Mouse (Mus musculus) lung, embryonic 15.5 days (tissue): Measurements from ENCODE around the gene Snrpd3. TPM values are rescaled to one million over a fixed set of nuclear protein-coding genes. Genes with fewer than 3 reads are reported as not detected.
A peak's percentile ranks its signal among the peaks of the same experiment; 100 is the strongest.
"Not testable (repeated sequence)": the region's sequence is repeated elsewhere in the genome, so short reads cannot be mapped to it uniquely, and the experiment has no call there.

Experiments
- ATAC-seq: fragments of 200-750 bp; cut with Nextera tagmentation; 2 replicates; pipeline ENCODE4 v1.8.0; 2017; ENCODE audit warnings: moderate number of reproducible peaks, borderline replicate concordance; ENCODE audit not compliant: low FRiP score, low TSS enrichment; ENCODE audit errors: extremely low read depth
- H3K27ac ChIP-seq: fragments of 300-500 bp; sonication (generic); 2 replicates; pipeline ENCODE4 v1.5.1; 2015; ENCODE audit warnings: moderate library complexity, mild to moderate bottlenecking, inconsistent platforms
- H3K27me3 ChIP-seq: fragments of 300-500 bp; sonication (generic); 2 replicates; pipeline ENCODE4 v1.6.1; 2015; ENCODE audit warnings: inconsistent platforms
- H3K36me3 ChIP-seq: fragments of 300-500 bp; sonication (generic); 2 replicates; pipeline ENCODE4 v1.6.1; 2015; ENCODE audit warnings: inconsistent platforms
- H3K4me1 ChIP-seq: fragments of 300-500 bp; sonication (generic); 2 replicates; pipeline ENCODE4 v1.6.1; 2015; ENCODE audit warnings: inconsistent platforms
- H3K4me2 ChIP-seq: fragments of 300-500 bp; sonication (generic); 2 replicates; pipeline ENCODE4 v1.6.1; 2015; ENCODE audit warnings: inconsistent platforms, mild to moderate bottlenecking, moderate library complexity
- H3K4me3 ChIP-seq: fragments of 300-500 bp; sonication (generic); 2 replicates; pipeline ENCODE4 v1.5.1; 2015; ENCODE audit warnings: mild to moderate bottlenecking, inconsistent platforms
- H3K9ac ChIP-seq: fragments of 300-500 bp; sonication (generic); 2 replicates; pipeline ENCODE4 v1.6.1; 2015; ENCODE audit warnings: inconsistent platforms
- H3K9me3 ChIP-seq: fragments of 300-500 bp; sonication (generic); 2 replicates; pipeline ENCODE4 v1.6.1; 2016; ENCODE audit warnings: inconsistent platforms
- WGBS: fragments of 180-500 bp; shearing (Covaris S2); methylation state at CpG from one replicate; pipeline ENCODE4 v1.1.7; 2015; 5-methylcytosine and 5-hydroxymethylcytosine counted together
- polyA plus RNA-seq: library from polyadenylated mRNA; unstranded; fragments of >200 nt; fragmentation: Nextera tagmentation; extraction: Ambion mirVana; gene quantifications from 2 replicates; pipeline ENCODE4 v1.2.1, GENCODE M21; 2015

Gene Snrpd3
- polyA plus RNA-seq, 1 experiment from 2014 or later: 158 TPM

DNA sequence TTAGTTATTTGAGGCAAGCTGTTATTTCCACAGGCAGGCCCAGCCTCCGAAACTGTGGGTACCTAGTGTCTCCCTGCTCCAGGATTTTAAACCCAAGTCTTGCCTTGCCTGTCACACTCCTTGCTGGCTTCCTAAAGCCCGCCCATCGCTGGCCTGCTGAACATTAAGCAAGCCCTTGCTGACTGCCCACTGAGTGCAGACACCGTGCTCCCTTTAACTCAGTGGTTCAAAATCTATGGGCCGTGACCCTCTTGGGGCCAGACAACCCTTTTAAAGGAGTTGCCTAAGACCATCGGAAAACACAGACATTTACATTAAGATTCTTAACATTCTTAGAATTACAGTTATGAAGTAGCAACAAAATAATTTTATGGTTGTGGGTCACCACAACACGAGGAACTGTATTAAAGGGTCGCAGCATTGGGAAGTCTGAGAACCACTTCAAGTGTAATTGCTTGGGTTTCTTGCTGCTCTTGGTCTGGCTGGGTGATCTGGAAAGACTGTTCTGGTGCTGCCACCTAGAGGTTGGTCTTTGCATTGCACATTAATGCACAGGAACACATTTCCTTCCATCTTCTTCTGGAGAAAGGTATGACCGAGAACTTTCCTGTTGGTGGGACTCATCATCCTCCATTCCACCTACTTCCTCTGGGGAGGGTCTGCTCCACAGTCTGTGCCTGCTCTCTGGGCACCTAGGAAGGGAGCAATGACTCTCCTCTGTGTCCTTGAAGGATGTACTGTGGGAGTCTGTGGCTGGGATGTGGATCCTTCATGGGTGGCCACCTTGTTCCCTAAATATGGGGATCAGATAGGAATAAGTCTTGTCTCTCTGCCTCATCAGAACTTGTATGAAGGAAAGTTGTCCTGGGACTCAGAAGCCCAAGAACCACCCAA, 31.0 kb upstream of the Snrpd3 start:
- Histone ChIP-seq H3K4me3 (no peak overlapping the region), H3K27ac (no peak overlapping the region), H3K27me3 (no peaks in the 10 kb centered on the region), H3K9ac (no peak overlapping the region), H3K36me3 (no peaks in the 10 kb centered on the region), H3K9me3 (no peaks in the 10 kb centered on the region), H3K4me1 (peaks cover 4% of the 10 kb centered on the region; the same call in 1 of the 2 replicates), H3K4me2 (no peak overlapping the region)
- 0 out of 2 replicates have a peak, but pooled peaks have one; percentile 46 for ATAC-seq
- WGBS: 48% methylated on average over 9 of the region's 9 CpGs

- Histone ChIP-seq H3K36me3 (no peaks in the 10 kb centered on the region), H3K27me3 (no peaks in the 10 kb centered on the region), H3K4me3 (no peak overlapping the region), H3K9ac (no peak overlapping the region), H3K27ac (no peak overlapping the region), H3K4me1 (peaks cover 4% of the 10 kb centered on the region; the same call in 1 of the 2 replicates), H3K4me2 (no peak overlapping the region), H3K9me3 (no peaks in the 10 kb centered on the region)
- 59% methylated on average over 3 of the region's 3 CpGs for WGBS
- no peak for ATAC-seq
These were observed 30.2 kb upstream of the Snrpd3 start for GRCm38 (mm10) chr10:75487131-75487530.

GRCm38 (mm10) chr10:75489522-75489921, 27.8 kb upstream of the Snrpd3 start:
- no peak for ATAC-seq
- WGBS: 54% methylated on average over 2 of the region's 2 CpGs

DNA sequence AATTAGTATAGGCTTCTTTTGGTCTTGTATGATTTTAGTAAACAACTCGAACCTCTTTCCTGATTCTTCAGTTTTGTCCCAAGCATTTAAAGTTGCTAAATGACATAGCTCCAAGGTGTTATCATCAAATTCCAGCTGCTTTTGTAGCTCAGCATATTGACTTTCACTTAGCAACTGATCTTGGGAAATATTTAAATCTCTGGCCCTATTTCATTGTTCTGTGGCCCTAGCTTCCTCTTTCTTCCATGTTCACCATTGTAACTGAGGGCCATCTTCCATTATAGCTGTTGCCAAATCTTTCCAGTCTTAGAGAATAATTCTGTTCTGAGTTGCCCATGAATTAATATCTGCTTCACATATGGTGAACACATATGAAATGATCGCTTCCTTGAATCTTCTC, 26.6 kb upstream of the Snrpd3 start:
- Histone ChIP-seq H3K27me3 (no peaks in the 10 kb centered on the region), H3K4me3 (no peak overlapping the region), H3K27ac (no peak overlapping the region), H3K4me1 (no peaks in the 10 kb centered on the region; the same call in 1 of the 2 replicates), H3K36me3 (no peaks in the 10 kb centered on the region), H3K9me3 (no peaks in the 10 kb centered on the region), H3K9ac (no peak overlapping the region), H3K4me2 (no peak overlapping the region)
- 67% methylated on average over 2 of the region's 2 CpGs for WGBS
- no peak for ATAC-seq

More at GRCm38 (mm10) chr10:75489522-75489921, 27.8 kb upstream of the Snrpd3 start:
- no peak overlapping the region for H3K4me2 ChIP-seq
- no peaks in the 10 kb centered on the region for H3K9me3 ChIP-seq
- H3K4me3 ChIP-seq: no peak overlapping the region
- no peak overlapping the region for H3K27ac ChIP-seq
- H3K4me1 ChIP-seq: peaks cover 4% of the 10 kb centered on the region; the same call in 1 of the 2 replicates
- no peak overlapping the region for H3K9ac ChIP-seq
- H3K36me3 ChIP-seq: no peaks in the 10 kb centered on the region
- H3K27me3 ChIP-seq: no peaks in the 10 kb centered on the region

DNA sequence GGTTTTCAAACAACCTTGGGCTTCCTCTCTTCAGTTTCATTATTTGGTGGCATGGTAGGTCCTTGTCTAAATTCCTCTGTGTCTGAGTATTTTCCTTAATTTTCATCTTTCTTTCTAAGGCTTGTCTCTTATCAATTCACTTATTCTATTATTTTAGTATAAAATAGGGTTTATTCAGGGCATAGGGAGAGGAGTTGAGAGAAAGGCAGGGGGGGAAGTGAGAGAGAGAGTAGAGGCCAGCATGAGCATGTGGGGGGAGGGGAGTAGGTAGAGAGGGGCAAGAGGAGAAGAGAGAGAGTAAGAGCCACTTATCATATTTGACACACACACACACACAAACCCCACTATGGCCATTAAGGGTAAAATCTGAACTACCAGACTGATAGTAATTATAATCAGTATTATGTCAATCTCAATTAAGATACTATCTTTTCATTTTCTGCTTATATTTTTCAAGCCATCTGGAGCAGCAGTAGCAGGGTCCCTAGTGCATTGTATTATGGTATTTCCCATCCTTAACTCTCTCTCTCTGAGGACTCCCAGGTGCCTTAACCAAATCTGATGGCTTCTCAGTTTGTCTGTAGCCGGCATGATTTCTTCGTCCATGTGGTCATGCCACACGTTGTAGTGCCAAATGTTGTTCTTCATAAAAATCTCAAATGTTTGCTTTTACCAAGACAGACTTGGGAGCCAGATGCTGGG, 26.0 kb upstream of the Snrpd3 start:
- Histone ChIP-seq H3K4me2 (no peak overlapping the region), H3K4me3 (no peak overlapping the region), H3K4me1 (no peaks in the 10 kb centered on the region), H3K9me3 (no peaks in the 10 kb centered on the region), H3K27me3 (no peaks in the 10 kb centered on the region), H3K9ac (no peak overlapping the region), H3K27ac (no peak overlapping the region), H3K36me3 (no peaks in the 10 kb centered on the region)
- no peak for ATAC-seq
- WGBS: 64% methylated on average over 3 of the region's 3 CpGs

- 31% methylated on average over 2 of the region's 2 CpGs for WGBS
- H3K4me3 ChIP-seq: no peak overlapping the region
- H3K36me3 ChIP-seq: no peaks in the 10 kb centered on the region
- no peak overlapping the region for H3K4me2 ChIP-seq
- H3K27ac ChIP-seq: no peak overlapping the region
- no peaks in the 10 kb centered on the region for H3K27me3 ChIP-seq
- no peak for ATAC-seq
- no peak overlapping the region for H3K9ac ChIP-seq
- H3K4me1 ChIP-seq: no peaks in the 10 kb centered on the region
- H3K9me3 ChIP-seq: no peaks in the 10 kb centered on the region
These were observed 25.5 kb upstream of the Snrpd3 start for GRCm38 (mm10) chr10:75491936-75492262.

DNA sequence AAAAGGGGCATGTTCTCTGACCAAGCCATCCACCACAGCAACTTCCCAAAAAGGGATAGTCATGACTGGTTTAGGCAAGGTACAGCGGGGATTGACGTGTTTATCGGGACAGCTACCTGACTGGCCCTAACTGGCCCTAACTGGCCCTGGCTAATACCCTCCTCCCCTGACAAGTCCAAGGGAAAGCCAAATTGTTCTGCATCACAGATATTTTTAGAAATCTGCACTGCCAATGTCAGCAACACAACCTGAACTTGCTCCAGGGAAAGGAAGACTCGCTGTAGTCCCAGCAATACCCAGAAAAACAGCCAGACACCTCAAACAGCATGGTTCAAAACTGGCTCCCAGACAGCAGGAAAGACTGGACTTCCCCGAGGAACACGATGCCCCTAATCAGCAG, 22.0 kb upstream of the Snrpd3 start:
- Histone ChIP-seq H3K4me1 (no peaks in the 10 kb centered on the region), H3K9me3 (no peaks in the 10 kb centered on the region), H3K4me3 (no peak overlapping the region), H3K36me3 (no peaks in the 10 kb centered on the region), H3K4me2 (no peak overlapping the region), H3K27me3 (no peaks in the 10 kb centered on the region), H3K27ac (no peak overlapping the region), H3K9ac (no peak overlapping the region)
- no peak for ATAC-seq
- 58% methylated on average over 6 of the region's 6 CpGs for WGBS

DNA sequence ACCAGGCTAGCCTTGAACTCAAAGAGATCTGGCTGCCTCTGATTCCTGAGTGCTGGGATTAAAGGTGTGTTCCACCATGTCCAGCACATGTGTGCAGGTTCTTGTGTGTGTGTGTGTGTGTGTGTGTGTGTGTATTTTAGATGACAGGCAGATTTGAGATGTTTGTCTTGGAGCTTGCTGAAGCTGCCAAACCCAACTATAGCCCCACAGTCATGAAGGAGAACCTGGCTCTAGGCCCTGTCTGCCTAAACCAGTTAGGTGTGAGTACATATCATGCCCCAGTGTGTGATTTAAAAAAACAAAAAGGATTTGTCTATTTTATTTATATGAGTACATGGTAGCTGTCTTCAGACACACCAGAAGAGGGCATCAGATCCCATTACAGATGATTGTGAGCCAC, 21.4 kb upstream of the Snrpd3 start:
- Histone ChIP-seq H3K4me2 (no peak overlapping the region), H3K27ac (no peak overlapping the region)

GRCm38 (mm10) chr10:75499214-75499613, 18.1 kb upstream of the Snrpd3 start:
- H3K9me3 ChIP-seq, H3K27ac ChIP-seq, H3K27me3 ChIP-seq, H3K4me2 ChIP-seq, H3K4me1 ChIP-seq, H3K36me3 ChIP-seq, ATAC-seq, H3K9ac ChIP-seq, H3K4me3 ChIP-seq: not testable (repeated sequence)
- 83% methylated on average over 7 of the region's 7 CpGs for WGBS

More for the DNA sequence above, 21.4 kb upstream of the Snrpd3 start:
- H3K9ac ChIP-seq: no peak overlapping the region
- H3K4me1 ChIP-seq: no peaks in the 10 kb centered on the region
- ATAC-seq: no peak
- H3K4me3 ChIP-seq: no peak overlapping the region
- H3K27me3 ChIP-seq: no peaks in the 10 kb centered on the region
- no peaks in the 10 kb centered on the region for H3K36me3 ChIP-seq
- no peaks in the 10 kb centered on the region for H3K9me3 ChIP-seq

DNA sequence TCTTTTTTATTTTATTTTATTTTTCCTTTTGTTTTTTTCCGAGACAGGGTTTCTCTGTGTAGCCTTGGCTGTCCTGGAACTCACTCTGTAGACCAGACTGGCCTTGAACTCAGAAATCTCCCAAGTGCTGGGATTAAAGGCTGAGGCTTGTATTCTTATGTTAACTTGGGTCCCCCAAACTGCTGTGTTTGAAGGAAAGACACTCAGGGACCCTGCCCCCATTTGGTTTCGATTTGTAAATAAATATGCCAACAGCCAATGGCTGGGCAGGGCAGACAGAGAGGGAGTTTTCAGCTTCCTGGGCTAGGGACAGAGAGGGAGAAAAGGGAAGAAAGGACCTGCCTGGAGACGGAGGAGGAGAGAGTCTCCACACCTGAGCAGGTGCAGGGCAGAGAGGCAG, 17.6 kb upstream of the Snrpd3 start:
- Histone ChIP-seq H3K4me3 (no peak overlapping the region), H3K36me3 (no peaks in the 10 kb centered on the region), H3K27me3 (no peaks in the 10 kb centered on the region), H3K27ac (no peak overlapping the region), H3K9me3 (no peaks in the 10 kb centered on the region), H3K4me2 (no peak overlapping the region), H3K9ac (no peak overlapping the region), H3K4me1 (no peaks in the 10 kb centered on the region)
- no peak for ATAC-seq
- 47% methylated on average over 3 of the region's 3 CpGs for WGBS

GRCm38 (mm10) chr10:75500345-75500744, 17.0 kb upstream of the Snrpd3 start:
- no peak overlapping the region for H3K4me2 ChIP-seq
- ATAC-seq: no peak
- H3K27ac ChIP-seq: no peak overlapping the region
- H3K4me3 ChIP-seq: no peak overlapping the region
- no peaks in the 10 kb centered on the region for H3K36me3 ChIP-seq
- no peaks in the 10 kb centered on the region for H3K27me3 ChIP-seq
- no peaks in the 10 kb centered on the region for H3K9me3 ChIP-seq
- no peaks in the 10 kb centered on the region for H3K4me1 ChIP-seq
- no peak overlapping the region for H3K9ac ChIP-seq
- 43% methylated on average over 7 of the region's 7 CpGs for WGBS

GRCm38 (mm10) chr10:75501641-75502040, 15.7 kb upstream of the Snrpd3 start:
- no peaks in the 10 kb centered on the region for H3K27me3 ChIP-seq
- H3K9me3 ChIP-seq: no peaks in the 10 kb centered on the region
- WGBS: 90% methylated on average over 1 of the region's 1 CpGs
- peaks cover under 1% of the 10 kb centered on the region; the same call in 1 of the 2 replicates for H3K36me3 ChIP-seq
- no peak overlapping the region for H3K4me3 ChIP-seq
- H3K27ac ChIP-seq: no peak overlapping the region
- H3K9ac ChIP-seq: no peak overlapping the region
- no peak overlapping the region for H3K4me2 ChIP-seq
- H3K4me1 ChIP-seq: no peaks in the 10 kb centered on the region
- ATAC-seq: no peak
